Mouse (Mus musculus) ES-Bruce4 (cell line): Measurements from ENCODE around the gene Fam71e2.

Source experiments
- CTCF ChIP-seq: IDR thresholded peaks from one replicate; pipeline ENCODE4 v1.8.1; 2011; ENCODE audit warnings: low read depth, low read length
- EP300 ChIP-seq: IDR thresholded peaks from 2 replicates; pipeline ENCODE4 v1.6.1; 2011; ENCODE audit warnings: low read depth, low read length; ENCODE audit not compliant: insufficient read depth
- POLR2A ChIP-seq: IDR thresholded peaks from one replicate; pipeline ENCODE4 v1.8.1; 2011; ENCODE audit warnings: low read length; ENCODE audit not compliant: insufficient read depth

- TF ChIP-seq POLR2A (no peak), CTCF (no peak), EP300 (no peak)
These were observed 40.8 kb upstream of the Fam71e2 start for GRCm38 (mm10) chr7:4811842-4812302.
